Mouse (Mus musculus) MEL (cell line): ENCODE data around the gene Mphosph6.

Source experiments
- CTCF ChIP-seq, 3 experiments: IDR thresholded peaks in 2 of 3; conservative IDR thresholded peaks in 1 of 3; 2 replicates each; pipeline ENCODE4 v1.5.1; 2011 to 2012; ENCODE audit warnings: low read length in 3 of 3, low read depth in 2 of 3, mild to moderate bottlenecking in 2 of 3, improper control_type of control experiment in 1 of 3, inconsistent platforms in 1 of 3, mixed read lengths in 1 of 3, moderate library complexity in 1 of 3; ENCODE audit not compliant: control insufficient read depth in 1 of 3, insufficient read depth in 1 of 3, poor library complexity in 1 of 3, severe bottlenecking in 1 of 3
- ELF1 ChIP-seq: IDR thresholded peaks from 2 replicates; pipeline ENCODE4 v1.6.1; 2014; ENCODE audit warnings: low read depth, mild to moderate bottlenecking, inconsistent platforms, low read length, improper control_type of control experiment, moderate library complexity
- EP300 ChIP-seq, 2 experiments: IDR thresholded peaks; 2 replicates each; pipeline ENCODE4 v1.6.1; 2011; ENCODE audit warnings: improper control_type of control experiment in 2 of 2, low read length in 2 of 2, low read depth in 1 of 2, mild to moderate bottlenecking in 1 of 2
- GATA1 ChIP-seq: IDR thresholded peaks from 2 replicates; pipeline ENCODE4 v1.6.1; 2011; ENCODE audit warnings: low read depth, low read length, improper control_type of control experiment
- HCFC1 ChIP-seq: IDR thresholded peaks from 2 replicates; pipeline ENCODE4 v1.6.1; 2012; ENCODE audit warnings: low read depth, mild to moderate bottlenecking, inconsistent platforms, low read length, improper control_type of control experiment, moderate library complexity
- KAT2A ChIP-seq: conservative IDR thresholded peaks from 2 replicates; pipeline ENCODE4 v1.6.1; 2012; ENCODE audit warnings: low read depth, low read length, improper control_type of control experiment, inconsistent platforms
- MAZ ChIP-seq: IDR thresholded peaks from 2 replicates; pipeline ENCODE4 v1.6.1; 2012; ENCODE audit warnings: low read depth, mild to moderate bottlenecking, inconsistent platforms, low read length, improper control_type of control experiment
- MYC ChIP-seq: IDR thresholded peaks from 2 replicates; pipeline ENCODE4 v1.6.1; 2011; ENCODE audit warnings: low read depth, mild to moderate bottlenecking, low read length, improper control_type of control experiment, moderate library complexity
- NELFE ChIP-seq: IDR thresholded peaks from 2 replicates; pipeline ENCODE4 v1.6.1; 2011; ENCODE audit warnings: low read depth, low read length, improper control_type of control experiment
- POLR2A ChIP-seq, 2 experiments: IDR thresholded peaks; 2 replicates each; pipeline ENCODE4 v1.6.1; 2011 to 2012; ENCODE audit warnings: low read length in 2 of 2, mild to moderate bottlenecking in 2 of 2, control low read depth in 1 of 2, improper control_type of control experiment in 1 of 2, low read depth in 1 of 2, moderate library complexity in 1 of 2; ENCODE audit not compliant: control insufficient read depth in 1 of 2, insufficient read depth in 1 of 2, poor library complexity in 1 of 2
- POLR2AphosphoS2 ChIP-seq: IDR thresholded peaks from 2 replicates; pipeline ENCODE4 v1.6.1; 2011; ENCODE audit warnings: low read length, improper control_type of control experiment
- SIN3A ChIP-seq: IDR thresholded peaks from 2 replicates; pipeline ENCODE4 v1.6.1; 2012; ENCODE audit warnings: low read length, improper control_type of control experiment, inconsistent platforms
- TBP ChIP-seq: IDR thresholded peaks from 2 replicates; pipeline ENCODE4 v1.8.0; 2011; ENCODE audit warnings: low read depth, low read length, improper control_type of control experiment
- ZNF384 ChIP-seq: IDR thresholded peaks from 2 replicates; pipeline ENCODE4 v1.6.1; 2012; ENCODE audit warnings: low read depth, mild to moderate bottlenecking, inconsistent platforms, low read length, improper control_type of control experiment

DNA sequence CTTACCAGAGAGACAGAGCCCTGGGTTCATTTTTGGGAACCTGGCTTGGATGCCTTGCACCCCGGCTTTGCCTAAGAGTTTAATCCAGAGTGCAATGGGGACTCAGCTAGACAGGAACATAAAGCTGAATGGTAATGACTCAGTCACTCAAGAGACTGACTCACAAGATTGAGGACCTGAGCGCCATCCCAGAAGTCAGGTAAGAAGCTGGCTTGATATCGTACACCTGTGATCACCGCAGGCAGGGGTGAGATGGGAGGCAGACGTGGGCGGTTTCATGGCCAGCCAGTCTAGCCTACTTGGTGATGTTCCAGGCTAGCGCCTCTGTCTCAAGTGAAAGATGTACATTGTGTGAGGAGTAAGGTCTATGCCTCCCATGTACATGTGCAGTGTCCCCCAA is 18.7 kb downstream of the Mphosph6 start:
- TF ChIP-seq CTCF (IDR thresholded peaks at IDR 0.05 in 2 of 3, conservative IDR thresholded peaks at IDR 0.05 in 1 of 3; ENCODE audit: control insufficient read depth in 1 of 3, insufficient read depth in 1 of 3, low read depth in 2 of 3, low read length in 3 of 3, poor library complexity in 1 of 3, severe bottlenecking in 1 of 3), result no peak
- TF ChIP-seq HCFC1, result no peak
- no peak for TF ChIP-seq EP300 (IDR thresholded peaks at IDR 0.05; ENCODE audit: low read depth in 1 of 2, low read length in 2 of 2)
- no peak for TF ChIP-seq POLR2A (IDR thresholded peaks at IDR 0.05; ENCODE audit: control insufficient read depth in 1 of 2, insufficient read depth in 1 of 2, low read depth in 1 of 2, low read length in 2 of 2, poor library complexity in 1 of 2)
- TF ChIP-seq GATA1, result no peak
- no peak for TF ChIP-seq TBP
- TF ChIP-seq POLR2AphosphoS2, result no peak
- TF ChIP-seq SIN3A, result no peak
- TF ChIP-seq ZNF384, result no peak
- no peak for TF ChIP-seq KAT2A
- no peak for TF ChIP-seq NELFE
- TF ChIP-seq MAZ, result no peak
- no peak for TF ChIP-seq MYC
- TF ChIP-seq ELF1, result no peak
